Mouse (Mus musculus) T-helper 17 cell (primary cell): ENCODE measurements around the gene Khdrbs1.

ENCODE experiments used
- in situ Hi-C, 2 experiments: fragments of 300-600 bp; cut with MboI, MseI; formaldehyde crosslinking; loops; 1 replicate in 1 of 2; 2 replicates in 1 of 2; pipeline ENCODE4 v1.15.1; 2025; ENCODE audit warnings: high pct_unique_total_duplicates in 2 of 2

The Khdrbs1 gene

GRCm38 (mm10) chr4:129683901-129684493 lies 58.1 kb downstream of the Khdrbs1 start:
- in situ Hi-C loops = no loop called here

- in situ Hi-C loops = no loop called here
Observed at GRCm38 (mm10) chr4:129681837-129682236, 60.3 kb downstream of the Khdrbs1 start.

GRCm38 (mm10) chr4:129672878-129673449 lies 69.1 kb downstream of the Khdrbs1 start:
- in situ Hi-C loops = no loop called here

GRCm38 (mm10) chr4:129672083-129672877 lies 69.8 kb downstream of the Khdrbs1 start, which contains the start of gene Kpna6:
Gene Kpna6 (minus strand): TSS chr4:129672767.
- in situ Hi-C loops = no loop called here

- in situ Hi-C loops = no loop called here
Observed at GRCm38 (mm10) chr4:129671491-129672082, 70.5 kb downstream of the Khdrbs1 start.

- in situ Hi-C loops = loop anchor here in 1 of 2 experiments (10.0 kb wide), 1 partner anchor 862 kb away; no protein-coding TSS in a partner anchor
Observed at GRCm38 (mm10) chr4:129662255-129662813, 79.8 kb downstream of the Khdrbs1 start.

GRCm38 (mm10) chr4:129661584-129661983 lies 80.5 kb downstream of the Khdrbs1 start:
- in situ Hi-C loops = loop anchor here in 1 of 2 experiments (10.0 kb wide), 1 partner anchor 863 kb away; no protein-coding TSS in a partner anchor

- in situ Hi-C loops = no loop called here
Observed at GRCm38 (mm10) chr4:129654770-129655169, 87.3 kb downstream of the Khdrbs1 start.
